Mouse (Mus musculus) brain, embryonic 14.5 days (tissue): ENCODE measurements around the gene Hhat.

Source experiments
- CTCF ChIP-seq: fragments of 200-500 bp; IDR thresholded peaks from 2 replicates; pipeline ENCODE4 v1.5.1; 2012; ENCODE audit warnings: inconsistent platforms, mild to moderate bottlenecking, moderate library complexity, borderline replicate concordance; ENCODE audit not compliant: insufficient read depth, insufficient read length; ENCODE audit errors: extremely low read depth
- POLR2A ChIP-seq: fragments of 200-500 bp; IDR thresholded peaks from 2 replicates; pipeline ENCODE4 v1.6.1; 2012; ENCODE audit warnings: mild to moderate bottlenecking, inconsistent platforms, borderline replicate concordance; ENCODE audit not compliant: poor library complexity, insufficient read depth, insufficient read length, severe bottlenecking; ENCODE audit errors: extremely low read depth

DNA sequence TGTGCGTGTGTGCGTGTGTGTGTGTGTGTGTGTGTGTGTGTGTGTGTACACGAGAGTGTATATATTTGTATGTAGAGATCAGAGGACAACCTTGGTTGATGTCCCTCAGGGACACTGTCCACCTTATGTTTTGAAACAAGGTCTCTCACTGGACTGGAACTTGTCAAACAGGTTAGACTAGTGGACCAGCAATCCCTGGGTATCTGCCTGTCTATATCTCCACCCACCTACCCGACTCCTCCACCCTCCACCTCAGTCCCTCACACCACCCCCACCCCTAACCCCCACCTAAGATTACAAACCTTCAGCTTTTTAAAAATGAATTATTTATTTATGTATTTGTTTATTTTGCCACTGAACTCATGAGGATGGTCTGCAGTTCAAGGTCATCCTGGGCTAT, 16.8 kb downstream of the Hhat start:
- TF ChIP-seq POLR2A (no peak), CTCF (no peak)
